Mouse (Mus musculus) CH12.LX (cell line): ENCODE measurements around the gene Rnf123.

Experiments used
- CTCF ChIP-seq, 2 experiments: IDR thresholded peaks in 1 of 2; conservative IDR thresholded peaks in 1 of 2; 2 replicates each; pipeline ENCODE4 v1.5.1; 2011 to 2012; ENCODE audit warnings: low read depth in 2 of 2, low read length in 2 of 2, improper control_type of control experiment in 1 of 2, inconsistent platforms in 1 of 2, mild to moderate bottlenecking in 1 of 2, moderate library complexity in 1 of 2
- IRF4 ChIP-seq: IDR thresholded peaks from 2 replicates; pipeline ENCODE4 v1.6.1; 2014; ENCODE audit warnings: low read depth, mild to moderate bottlenecking, inconsistent platforms, low read length, improper control_type of control experiment
- POLR2A ChIP-seq: IDR thresholded peaks from 2 replicates; pipeline ENCODE4 v1.6.1; 2011; ENCODE audit warnings: low read depth, mild to moderate bottlenecking, improper control_type of control experiment, low read length
- SMC3 ChIP-seq: IDR thresholded peaks from 2 replicates; pipeline ENCODE4 v1.6.1; 2011; ENCODE audit warnings: low read depth, low read length, improper control_type of control experiment

DNA sequence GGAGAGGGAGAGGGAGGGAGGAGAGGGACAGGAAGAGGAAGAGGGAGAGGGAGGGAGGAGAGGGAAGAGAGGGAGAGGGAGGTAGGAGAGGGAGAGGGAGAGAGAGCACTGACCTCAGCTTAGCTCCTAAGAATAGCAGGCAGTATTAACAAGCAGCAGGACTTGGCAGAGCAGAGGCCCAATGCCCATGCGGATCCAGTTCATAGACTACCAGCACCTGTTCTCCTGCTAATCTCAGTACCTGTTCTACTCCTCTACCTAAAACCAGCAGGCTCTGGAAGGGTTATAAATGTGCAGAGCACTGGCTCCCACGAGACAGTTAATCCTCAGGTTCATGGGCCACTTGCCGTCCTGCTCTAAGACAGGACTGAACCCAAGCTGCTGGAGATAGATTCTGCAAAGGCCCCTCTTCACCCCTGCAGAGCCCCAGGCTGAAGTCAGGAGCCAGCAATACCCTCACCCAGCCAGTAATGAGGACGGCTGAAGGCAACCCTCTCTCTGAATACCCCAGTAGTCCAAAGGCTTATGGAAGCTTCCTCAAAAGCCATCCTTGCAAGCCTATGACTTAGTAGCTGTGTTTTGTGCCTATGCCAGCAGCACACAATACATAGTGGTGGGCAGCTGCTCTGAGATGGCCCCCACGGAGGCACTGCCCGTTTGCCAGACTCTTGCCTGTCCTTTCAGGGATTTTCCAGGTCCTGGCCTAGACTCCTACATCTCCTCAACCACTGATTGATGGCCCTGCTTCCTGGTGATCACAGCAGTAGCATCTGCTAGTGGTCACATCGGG lies 9.8 kb downstream of the Rnf123 start:
- TF ChIP-seq CTCF (conservative IDR thresholded peaks at IDR 0.05 in 1 of 2, IDR thresholded peaks at IDR 0.05 in 1 of 2; ENCODE audit: low read depth in 2 of 2, low read length in 2 of 2) (no peak), SMC3 (no peak), IRF4 (no peak), POLR2A (no peak)
